8 mouse cellular contexts compared by ENCODE assay signal in the genomic region with DNA sequence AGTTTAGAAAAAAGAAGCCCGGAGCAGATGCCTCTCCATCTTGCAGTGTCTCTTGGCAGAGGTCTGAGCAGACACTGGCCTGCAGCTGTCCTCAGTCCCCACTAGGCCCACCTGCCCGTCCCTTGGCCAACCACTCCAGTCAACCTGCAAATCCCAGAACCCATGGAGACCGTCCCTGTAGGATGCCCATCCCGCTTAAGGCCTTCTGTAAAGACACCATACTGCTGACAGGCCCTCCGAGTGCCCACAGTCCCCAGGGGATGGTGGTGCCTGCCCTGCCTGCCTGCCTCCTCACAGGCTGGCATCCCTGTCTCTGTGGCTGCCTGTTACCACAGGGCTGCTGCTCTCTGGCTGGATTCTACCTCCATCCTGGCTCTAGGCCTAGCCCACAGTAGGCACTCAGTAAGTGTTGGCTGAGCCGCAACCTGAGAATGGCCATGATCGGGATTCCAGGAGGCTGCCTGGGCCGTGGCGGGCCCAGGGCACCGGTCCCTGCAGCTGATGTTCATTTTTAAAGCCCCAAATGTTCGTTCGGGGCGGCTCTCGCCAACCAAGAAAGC. TPM values are rescaled to one million over a fixed set of nuclear protein-coding genes. Genes with fewer than 3 reads are reported as not detected.
DNase-seq lines count a peak whose midpoint lies in the region; ATAC-seq lines count a peak whose summit lies in the region.

No protein-coding gene starts in this region.

- no peaks in the 10 kb centered on the region for H3K9me3 ChIP-seq in kidney, embryonic 16.5 days (ENCODE audit: low read length)
- no peaks in the 10 kb centered on the region for H3K9me3 ChIP-seq in forebrain, embryonic 12.5 days
- no peaks in the 10 kb centered on the region for H3K9me3 ChIP-seq in midbrain, embryonic 13.5 days

- peak overlapping the region; percentile 45 for H3K27ac ChIP-seq in kidney, embryonic 16.5 days (ENCODE audit: low read length)
- peak overlapping the region; percentile 82 for H3K27ac ChIP-seq in forebrain, embryonic 12.5 days
- peak overlapping the region; percentile 79 for H3K27ac ChIP-seq in midbrain, embryonic 13.5 days

- H3K27me3 ChIP-seq in kidney, embryonic 16.5 days (ENCODE audit: insufficient read depth, low read length), result peaks cover 16% of the 10 kb centered on the region; the same call in 1 of the 2 replicates
- peaks cover 76% of the 10 kb centered on the region for H3K27me3 ChIP-seq in forebrain, embryonic 12.5 days
- H3K27me3 ChIP-seq in midbrain, embryonic 13.5 days, result peaks cover 51% of the 10 kb centered on the region

- H3K9ac ChIP-seq in kidney, embryonic 16.5 days (replicated peaks; ENCODE audit: low read length), result no peak overlapping the region
- peak overlapping the region; percentile 60; the same call in 1 of the 2 replicates for H3K9ac ChIP-seq in forebrain, embryonic 12.5 days
- H3K9ac ChIP-seq in midbrain, embryonic 13.5 days (replicated peaks), result no peak overlapping the region

- 75% methylated on average over 14 of the region's 14 CpGs for WGBS in kidney, embryonic 16.5 days
- 67% methylated on average over 14 of the region's 14 CpGs for WGBS in forebrain, embryonic 12.5 days
- WGBS in midbrain, embryonic 13.5 days, result 67% methylated on average over 14 of the region's 14 CpGs

- peak overlapping the region; percentile 57; the same call in 1 of the 2 replicates for H3K4me3 ChIP-seq in kidney, embryonic 16.5 days (ENCODE audit: low read length)
- peak overlapping the region; percentile 55 for H3K4me3 ChIP-seq in forebrain, embryonic 12.5 days (replicated peaks)
- H3K4me3 ChIP-seq in midbrain, embryonic 13.5 days (replicated peaks), result peak overlapping the region; percentile 57; the same call in 1 of the 2 replicates

- peak overlapping the region; percentile 79 for H3K4me2 ChIP-seq in kidney, embryonic 16.5 days (replicated peaks; ENCODE audit: low read depth, low read length)
- peak overlapping the region; percentile 60; the same call in 1 of the 2 replicates for H3K4me2 ChIP-seq in forebrain, embryonic 12.5 days
- peak overlapping the region; percentile 73 for H3K4me2 ChIP-seq in midbrain, embryonic 13.5 days (replicated peaks)

- no peak for DNase-seq in kidney, adult 8-10 months
- peak; percentile 68 to 70 for DNase-seq in cerebellum, adult 18-20 months
- no peak for DNase-seq in thymus, postnatal 0 days (ENCODE audit: low spot score)
- DNase-seq in right cerebral cortex, adult 18-20 months, result no peak
- DNase-seq in lung, postnatal 10 days, result no peak

- H3K36me3 ChIP-seq in kidney, embryonic 16.5 days (ENCODE audit: insufficient read depth, low read length), result no peaks in the 10 kb centered on the region
- no peaks in the 10 kb centered on the region for H3K36me3 ChIP-seq in forebrain, embryonic 12.5 days (replicated peaks)
- no peaks in the 10 kb centered on the region for H3K36me3 ChIP-seq in midbrain, embryonic 13.5 days

- H3K4me1 ChIP-seq in kidney, embryonic 16.5 days (ENCODE audit: insufficient read depth, low read length), result peaks cover 63% of the 10 kb centered on the region
- peaks cover 74% of the 10 kb centered on the region for H3K4me1 ChIP-seq in forebrain, embryonic 12.5 days
- H3K4me1 ChIP-seq in midbrain, embryonic 13.5 days (replicated peaks), result peaks cover 73% of the 10 kb centered on the region

- ATAC-seq in kidney, embryonic 16.5 days (ENCODE audit: low FRiP score, low TSS enrichment), result no peak
- ATAC-seq in forebrain, embryonic 12.5 days (ENCODE audit: low FRiP score), result no peak
- ATAC-seq in midbrain, embryonic 13.5 days, result 0 out of 2 replicates have a peak, but pooled peaks have one; percentile 13

RNA-seq across cellular contexts. Expression of gene Tcf20, which starts 23.3 kb away (rescaled TPM):
- polyA plus RNA-seq in kidney, embryonic 16.5 days (2015; fragmentation: Nextera tagmentation; extraction: Ambion mirVana), result 7.3 and 8.3 TPM in 2 replicates
- 14.7 and 14.9 TPM in 2 replicates for polyA plus RNA-seq in forebrain, embryonic 12.5 days (2016; fragmentation: Nextera tagmentation; extraction: Ambion mirVana)
- polyA plus RNA-seq in midbrain, embryonic 13.5 days (2015; fragmentation: Nextera tagmentation; extraction: Ambion mirVana), result 15.6 and 16.0 TPM in 2 replicates
- 9.9 and 13.1 TPM in 2 replicates for polyA plus RNA-seq in thymus, postnatal 0 days (2015; fragmentation: Nextera tagmentation; extraction: Ambion mirVana)

Comparison
In these comparisons a context has a peak if more than half of its experiments do, and no peak if none do; other contexts are left out.
1. DNase-seq: peak in cerebellum, adult 18-20 months (2 of 2); none in kidney, adult 8-10 months (0 of 2), thymus, postnatal 0 days (single experiment), right cerebral cortex, adult 18-20 months (single experiment) and lung, postnatal 10 days (single experiment).
2. Peak in every context shown above with its lines, with median percentiles within 50 percentile points of each other: H3K27ac ChIP-seq, H3K4me2 ChIP-seq and H3K4me3 ChIP-seq.